Mouse (Mus musculus): ENCODE measurements around the gene Olfr1201.

Olfr1201 gene

DNA sequence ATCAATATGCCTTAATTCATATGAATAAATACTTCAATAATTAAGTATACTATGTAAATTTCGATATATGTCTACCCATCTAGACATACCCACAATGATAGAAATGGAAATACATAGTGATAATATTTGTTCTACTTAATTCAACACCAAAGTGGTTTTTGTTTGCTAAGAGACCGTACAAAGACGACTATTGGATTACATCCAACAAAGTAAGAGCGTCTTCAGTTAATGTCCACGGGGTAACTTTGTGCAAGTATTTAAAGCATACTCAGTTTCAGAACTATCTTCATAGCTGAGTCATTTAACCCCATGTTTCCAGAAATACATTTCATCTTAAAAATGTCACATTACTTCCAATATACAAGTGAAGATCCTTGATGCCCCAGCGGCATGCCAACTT, at the start of gene Olfr1201:
Gene Olfr1201 (plus strand): TSS at position 301 of the 400 bp plus-strand sequence.
- DNase-seq, result no peak

DNA sequence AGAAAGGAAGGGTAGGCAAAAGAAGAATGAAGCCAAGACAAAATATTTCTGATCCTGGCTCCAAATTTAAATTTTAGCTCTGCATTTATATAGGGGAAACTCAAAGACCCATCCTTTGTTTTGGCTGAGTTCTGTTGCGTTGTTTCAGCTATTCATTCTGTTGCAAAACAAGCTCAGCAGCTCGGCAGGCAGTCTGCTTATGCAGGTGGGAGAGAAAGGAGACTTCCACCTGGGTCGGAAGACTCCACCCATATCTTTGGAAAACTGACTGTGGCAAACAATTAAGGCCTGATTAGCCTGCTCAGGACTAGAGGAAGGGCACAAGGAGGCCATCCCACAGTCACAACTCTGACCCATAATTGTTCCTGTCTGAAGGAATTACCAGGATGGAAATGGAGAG, 49.5 kb upstream of the Olfr1201 start:
- no peak for DNase-seq

DNA sequence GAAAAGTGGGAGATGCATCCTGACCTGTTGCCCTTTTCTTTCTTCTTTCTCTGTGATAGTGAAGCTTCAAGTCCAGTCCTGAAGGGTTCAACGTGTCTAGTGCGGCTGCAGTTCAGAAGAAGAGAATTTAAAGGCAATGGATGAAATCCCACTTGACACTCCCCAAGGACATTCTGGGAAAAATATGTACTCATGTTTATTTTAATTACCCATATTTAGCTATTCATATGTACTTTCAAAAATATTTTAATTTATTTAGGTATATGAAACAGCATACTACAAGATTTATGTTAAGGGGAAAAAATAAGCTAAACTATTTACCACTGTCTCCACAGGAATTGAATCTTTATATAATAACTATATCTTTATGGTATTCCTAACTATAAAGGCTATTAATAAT, 41.6 kb upstream of the Olfr1201 start, which contains the start of gene Olfr1198:
Gene Olfr1198 (minus strand): TSS at position 101 of the 400 bp plus-strand sequence.
- no peak for DNase-seq

DNA sequence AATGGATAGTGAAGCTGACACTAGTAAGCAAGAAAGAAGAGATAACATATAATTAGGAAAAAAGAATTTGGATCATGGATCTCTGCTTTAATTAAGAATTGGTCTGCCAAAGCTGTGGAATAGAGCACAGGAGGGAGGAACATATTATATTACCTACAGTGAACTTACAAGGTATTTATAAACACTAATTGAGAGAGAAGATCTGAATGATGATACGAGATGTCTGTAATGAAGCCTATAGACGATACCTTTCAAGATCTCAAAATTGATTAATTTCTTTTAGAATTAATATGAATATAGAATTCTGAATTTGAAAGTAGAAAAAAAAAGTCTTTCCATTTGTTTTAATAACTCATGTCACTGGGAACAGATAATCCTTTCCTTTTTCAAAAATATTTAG, 32.5 kb upstream of the Olfr1201 start, which contains the start of gene Olfr1199:
Gene Olfr1199 (minus strand): TSS at position 101 of the 400 bp plus-strand sequence.
- no peak for DNase-seq

DNA sequence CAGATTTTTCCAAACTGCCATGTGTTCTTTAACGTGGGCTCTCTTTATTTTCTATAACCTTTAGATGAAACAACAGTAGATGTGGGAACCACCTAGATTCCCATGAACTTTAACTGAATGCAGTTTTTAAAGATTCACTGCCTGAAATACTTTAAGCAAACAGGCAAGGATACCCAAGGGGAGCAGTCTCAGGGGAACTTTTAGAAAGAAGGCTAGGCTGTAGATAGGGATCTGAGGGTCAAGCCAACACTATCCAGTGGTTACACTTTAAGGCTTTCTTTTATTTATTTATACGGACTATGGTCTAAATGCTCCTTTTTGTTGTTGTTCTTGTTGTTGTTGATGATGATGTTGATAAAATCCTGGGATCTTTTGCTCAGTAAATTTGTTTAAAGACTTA, 22.4 kb upstream of the Olfr1201 start, which contains the start of gene Olfr1200:
Gene Olfr1200 (minus strand): TSS at position 101 of the 400 bp plus-strand sequence.
- no peak for DNase-seq

DNA sequence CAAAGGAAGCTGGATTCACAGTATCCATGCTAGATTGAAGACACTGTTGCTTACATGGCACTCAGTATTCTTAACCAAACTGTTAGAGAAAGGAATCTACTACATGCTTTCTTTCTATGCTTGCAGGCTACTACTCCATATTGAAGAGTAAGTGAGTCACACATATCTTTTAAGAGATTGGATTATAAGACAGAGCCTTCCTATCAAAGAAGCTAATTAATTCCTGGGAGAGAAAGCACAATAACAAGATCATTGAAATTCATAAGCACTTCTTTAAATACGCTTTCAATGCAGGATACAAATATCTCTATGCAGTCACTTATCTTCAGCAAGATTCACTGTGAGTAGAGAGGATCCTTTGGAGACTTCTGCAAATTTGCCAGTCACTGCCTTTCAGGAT, 21.4 kb downstream of the Olfr1201 start, which contains the start of gene Olfr1202:
Gene Olfr1202 (plus strand): TSS at position 301 of the 400 bp plus-strand sequence.
- DNase-seq, result no peak

DNA sequence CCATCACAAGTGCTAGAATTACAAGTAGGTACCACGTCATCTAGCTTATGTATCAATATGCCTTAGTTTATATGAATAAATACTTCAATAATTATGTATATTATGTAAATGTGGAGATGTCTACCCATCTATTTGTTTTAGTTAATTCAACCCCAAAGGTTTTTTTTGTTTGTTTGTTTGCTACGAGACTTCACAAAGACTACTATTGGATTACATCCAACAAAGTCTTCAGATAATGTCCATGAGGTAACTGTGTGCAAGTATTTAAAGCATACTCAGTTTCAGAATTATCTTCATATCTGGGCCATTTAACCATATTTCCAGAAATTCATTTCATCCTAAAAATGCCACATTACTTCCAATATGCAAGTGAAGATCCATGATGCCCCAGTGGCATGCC, 36.6 kb downstream of the Olfr1201 start, which contains the start of gene Olfr1205:
Gene Olfr1205 (plus strand): TSS at position 301 of the 400 bp plus-strand sequence.
- no peak for DNase-seq

DNA sequence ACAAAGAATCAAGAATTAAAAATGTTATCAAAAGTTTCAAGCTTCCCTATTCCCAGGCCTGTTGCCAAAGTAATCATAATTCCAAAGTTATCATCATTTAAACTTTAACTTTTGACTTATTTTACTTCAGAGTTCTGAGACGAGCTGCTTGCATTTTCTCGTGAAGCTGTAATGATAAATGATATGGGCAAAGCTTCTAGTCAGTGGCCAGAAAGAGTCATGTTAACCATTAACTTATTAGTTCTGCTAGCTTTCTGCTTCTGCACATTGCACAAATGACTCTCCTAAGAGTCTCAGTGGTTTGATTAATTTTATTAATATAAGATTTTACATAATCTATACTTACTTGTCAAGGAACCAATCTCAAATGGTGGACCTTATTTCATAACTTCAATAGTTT, 45.6 kb downstream of the Olfr1201 start:
- DNase-seq, result no peak
